Mouse (Mus musculus) limb, embryonic 14.5 days (tissue): ENCODE measurements around the gene Mcm2. TPM values are rescaled to one million over a fixed set of nuclear protein-coding genes. Genes with fewer than 3 reads are reported as not detected.

ENCODE experiments used
- ATAC-seq: fragments of 200-750 bp; cut with Nextera tagmentation; 2 replicates; pipeline ENCODE4 v1.8.0; 2017; ENCODE audit warnings: low read depth, moderate number of reproducible peaks, moderate TSS enrichment; ENCODE audit not compliant: low FRiP score
- DNase-seq: peaks from one replicate; pipeline ENCODE4 v3.0.0-alpha.2; 2015; ENCODE audit warnings: low spot score
- H3K27ac ChIP-seq: fragments of 300-500 bp; sonication (generic); replicated peaks from 2 replicates; pipeline ENCODE4 v1.5.1; 2014; ENCODE audit warnings: low read depth, mild to moderate bottlenecking, low read length, moderate library complexity, mixed read lengths
- H3K27me3 ChIP-seq: fragments of 300-500 bp; sonication (generic); 2 replicates; pipeline ENCODE4 v1.6.1; 2014; ENCODE audit warnings: low read length, mixed read lengths; ENCODE audit not compliant: control insufficient read depth, insufficient read depth
- H3K36me3 ChIP-seq: fragments of 300-500 bp; sonication (generic); 2 replicates; pipeline ENCODE4 v1.6.1; 2014; ENCODE audit warnings: mild to moderate bottlenecking, low read length, moderate library complexity, mixed read lengths; ENCODE audit not compliant: control insufficient read depth, insufficient read depth
- H3K4me1 ChIP-seq: fragments of 300-500 bp; sonication (generic); 2 replicates; pipeline ENCODE4 v1.6.1; 2014; ENCODE audit warnings: antibody characterized with exemption, low read length, mixed read lengths; ENCODE audit not compliant: control insufficient read depth, insufficient read depth
- H3K4me2 ChIP-seq: fragments of 300-500 bp; sonication (generic); replicated peaks from 2 replicates; pipeline ENCODE4 v1.6.1; 2014; ENCODE audit warnings: low read depth, mild to moderate bottlenecking, low read length, moderate library complexity; ENCODE audit not compliant: severe bottlenecking
- H3K4me3 ChIP-seq: fragments of 300-500 bp; sonication (generic); replicated peaks from 2 replicates; pipeline ENCODE4 v1.5.1; 2014; ENCODE audit warnings: low read length
- H3K9ac ChIP-seq: fragments of 300-500 bp; sonication (generic); 2 replicates; pipeline ENCODE4 v1.6.1; 2014; ENCODE audit warnings: mild to moderate bottlenecking, low read depth, low read length, moderate library complexity; ENCODE audit not compliant: severe bottlenecking
- H3K9me3 ChIP-seq: fragments of 300-500 bp; sonication (generic); 2 replicates; pipeline ENCODE4 v1.6.1; 2016; ENCODE audit warnings: low read length; ENCODE audit not compliant: control insufficient read depth
- POLR2A ChIP-seq: fragments of 200-500 bp; IDR thresholded peaks from 2 replicates; pipeline ENCODE4 v1.8.0; 2012; ENCODE audit warnings: inconsistent platforms, mild to moderate bottlenecking, moderate library complexity, borderline replicate concordance; ENCODE audit not compliant: insufficient read depth, insufficient read length; ENCODE audit errors: extremely low read depth
- WGBS: fragments of 180-500 bp; shearing (Covaris S2); extraction: QIAGEN DNeasy Blood & Tissue Kit; methylation state at CpG from one replicate; pipeline ENCODE4 v1.1.7; 2014; 5-methylcytosine and 5-hydroxymethylcytosine counted together
- polyA plus RNA-seq, 2 experiments: library from polyadenylated mRNA; depleted of rRNA in 1 of 2; stranded (reverse) in 1 of 2; unstranded in 1 of 2; fragments of >200 nt; fragmentation: Nextera tagmentation in 1 of 2; extraction: Ambion mirVana in 1 of 2; gene quantifications; 2 replicates each; pipeline versions ENCODE4 v1.2.1 to v1.2.3; 2012 to 2014

Mcm2 gene
- polyA plus RNA-seq, 2 experiments, result 107 to 108 TPM

GRCm38 (mm10) chr6:88941628-88942027 lies 43.0 kb upstream of the Mcm2 start:
- ATAC-seq, result no peak
- WGBS, result 78% methylated on average over 4 of the region's 4 CpGs
- H3K36me3 ChIP-seq, result no peaks in the 10 kb centered on the region

GRCm38 (mm10) chr6:88940090-88940916 lies 41.7 kb upstream of the Mcm2 start:
- no peak for DNase-seq
- ATAC-seq, result no peak
- Histone ChIP-seq H3K27ac (no peak overlapping the region), H3K4me3 (no peak overlapping the region), H3K36me3 (no peaks in the 10 kb centered on the region), H3K9ac (no peak overlapping the region), H3K27me3 (no peaks in the 10 kb centered on the region), H3K4me2 (no peak overlapping the region), H3K4me1 (peaks cover 13% of the 10 kb centered on the region), H3K9me3 (no peaks in the 10 kb centered on the region)
- no peak for TF ChIP-seq POLR2A
- WGBS, result 83% methylated on average over 9 of the region's 9 CpGs

More at GRCm38 (mm10) chr6:88941628-88942027, 43.0 kb upstream of the Mcm2 start:
- Histone ChIP-seq H3K4me1 (peaks cover 13% of the 10 kb centered on the region), H3K27me3 (no peaks in the 10 kb centered on the region), H3K27ac (no peak overlapping the region), H3K9ac (no peak overlapping the region), H3K4me3 (no peak overlapping the region), H3K9me3 (no peaks in the 10 kb centered on the region), H3K4me2 (no peak overlapping the region)
- DNase-seq, result no peak
- TF ChIP-seq POLR2A, result no peak

GRCm38 (mm10) chr6:88939281-88940089 lies 40.9 kb upstream of the Mcm2 start:
- no peak overlapping the region for H3K9ac ChIP-seq
- ATAC-seq (0 out of 2 replicates have a peak, but pooled peaks have one; percentile 13), DNase-seq (peak; percentile 45)
- no peaks in the 10 kb centered on the region for H3K36me3 ChIP-seq
- H3K4me1 ChIP-seq, result peaks cover 13% of the 10 kb centered on the region
- no peak overlapping the region for H3K4me2 ChIP-seq
- 49% methylated on average over 12 of the region's 12 CpGs for WGBS
- H3K27ac ChIP-seq, result peak overlapping the region; percentile 15; the same call in 1 of the 2 replicates
- TF ChIP-seq POLR2A, result no peak
- H3K4me3 ChIP-seq, result no peak overlapping the region
- H3K27me3 ChIP-seq, result no peaks in the 10 kb centered on the region
- H3K9me3 ChIP-seq, result no peaks in the 10 kb centered on the region

DNA sequence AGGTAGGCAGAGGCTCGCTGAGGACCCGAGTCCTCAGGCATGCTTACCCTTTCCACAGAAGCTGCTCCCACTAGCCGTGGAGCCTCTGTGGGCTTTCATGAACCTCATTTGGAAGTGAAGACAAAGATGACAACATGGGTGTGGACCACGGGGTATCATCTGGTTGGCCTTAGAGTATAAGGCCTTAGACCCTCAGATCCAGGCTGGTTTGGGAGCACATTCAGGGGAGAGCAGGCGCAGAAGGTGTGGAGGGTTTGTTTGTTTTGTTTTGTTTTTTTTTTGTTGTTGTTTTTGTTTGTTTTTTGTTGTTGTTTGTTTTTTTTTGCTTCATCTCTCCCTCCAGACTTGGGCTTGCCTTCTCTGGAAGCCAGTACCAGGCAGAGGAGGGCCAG lies 40.1 kb upstream of the Mcm2 start:
- H3K9me3 ChIP-seq, result no peaks in the 10 kb centered on the region
- no peaks in the 10 kb centered on the region for H3K27me3 ChIP-seq
- H3K27ac ChIP-seq, result no peak overlapping the region; the same call in 1 of the 2 replicates
- no peaks in the 10 kb centered on the region for H3K36me3 ChIP-seq
- TF ChIP-seq POLR2A, result no peak
- no peak for DNase-seq
- H3K4me1 ChIP-seq, result peaks cover 13% of the 10 kb centered on the region
- ATAC-seq, result no peak
- WGBS, result 77% methylated on average over 5 of the region's 5 CpGs
- no peak overlapping the region for H3K4me3 ChIP-seq
- no peak overlapping the region for H3K9ac ChIP-seq
- H3K4me2 ChIP-seq, result no peak overlapping the region

DNA sequence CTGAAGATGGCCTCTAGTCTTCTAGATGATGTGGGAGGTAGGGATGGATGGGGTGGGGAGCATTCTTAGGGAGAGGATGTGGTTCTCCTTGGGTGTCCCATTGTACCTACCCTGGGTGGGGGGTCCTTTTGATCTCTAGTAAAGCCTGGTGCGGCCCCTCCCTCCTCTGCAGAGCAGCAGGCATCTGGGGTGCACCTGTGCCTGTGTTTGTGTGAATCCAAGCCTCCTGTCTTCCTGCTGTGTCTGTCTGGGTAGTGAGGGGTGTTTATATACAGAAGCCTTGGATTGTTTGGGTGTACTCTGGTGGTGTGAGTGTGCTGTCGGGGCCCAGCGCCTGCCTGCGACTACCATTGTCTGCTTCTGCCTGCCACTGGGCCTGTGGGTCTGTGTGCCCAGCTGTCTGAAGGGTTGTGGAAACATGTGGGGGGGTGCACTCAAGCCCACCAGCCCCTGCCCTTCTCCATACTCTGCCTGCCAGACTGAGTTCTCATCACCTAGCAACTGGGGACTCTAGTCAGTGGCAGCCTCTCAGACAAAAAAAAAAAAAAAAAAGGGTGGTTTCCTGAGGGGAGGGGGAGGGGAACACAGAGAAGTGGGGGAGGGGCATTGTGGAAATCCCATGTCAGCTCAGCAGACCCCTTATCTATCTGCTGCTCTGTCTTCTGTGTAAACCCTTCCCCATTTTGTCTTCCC lies 39.5 kb upstream of the Mcm2 start:
- Histone ChIP-seq H3K27ac (no peak overlapping the region), H3K4me1 (peaks cover 13% of the 10 kb centered on the region), H3K9me3 (no peaks in the 10 kb centered on the region), H3K4me2 (no peak overlapping the region), H3K9ac (no peak overlapping the region), H3K27me3 (no peaks in the 10 kb centered on the region), H3K4me3 (no peak overlapping the region), H3K36me3 (no peaks in the 10 kb centered on the region)
- no peak for TF ChIP-seq POLR2A
- WGBS, result 39% methylated on average over 4 of the region's 4 CpGs
- DNase-seq (no peak), ATAC-seq (no peak)
